Mouse (Mus musculus) limb, embryonic 14.5 days (tissue): Measurements from ENCODE around the gene Itga9. TPM values are rescaled to one million over a fixed set of nuclear protein-coding genes. Genes with fewer than 3 reads are reported as not detected.

ENCODE experiments used
- ATAC-seq: fragments of 200-750 bp; cut with Nextera tagmentation; 2 replicates; pipeline ENCODE4 v1.8.0; 2017; ENCODE audit warnings: low read depth, moderate number of reproducible peaks, moderate TSS enrichment; ENCODE audit not compliant: low FRiP score
- DNase-seq: peaks from one replicate; pipeline ENCODE4 v3.0.0-alpha.2; 2015; ENCODE audit warnings: low spot score
- H3K27ac ChIP-seq: fragments of 300-500 bp; sonication (generic); replicated peaks from 2 replicates; pipeline ENCODE4 v1.5.1; 2014; ENCODE audit warnings: low read depth, mild to moderate bottlenecking, low read length, moderate library complexity, mixed read lengths
- H3K27me3 ChIP-seq: fragments of 300-500 bp; sonication (generic); 2 replicates; pipeline ENCODE4 v1.6.1; 2014; ENCODE audit warnings: low read length, mixed read lengths; ENCODE audit not compliant: control insufficient read depth, insufficient read depth
- H3K36me3 ChIP-seq: fragments of 300-500 bp; sonication (generic); 2 replicates; pipeline ENCODE4 v1.6.1; 2014; ENCODE audit warnings: mild to moderate bottlenecking, low read length, moderate library complexity, mixed read lengths; ENCODE audit not compliant: control insufficient read depth, insufficient read depth
- H3K4me1 ChIP-seq: fragments of 300-500 bp; sonication (generic); 2 replicates; pipeline ENCODE4 v1.6.1; 2014; ENCODE audit warnings: antibody characterized with exemption, low read length, mixed read lengths; ENCODE audit not compliant: control insufficient read depth, insufficient read depth
- H3K4me2 ChIP-seq: fragments of 300-500 bp; sonication (generic); replicated peaks from 2 replicates; pipeline ENCODE4 v1.6.1; 2014; ENCODE audit warnings: low read depth, mild to moderate bottlenecking, low read length, moderate library complexity; ENCODE audit not compliant: severe bottlenecking
- H3K4me3 ChIP-seq: fragments of 300-500 bp; sonication (generic); replicated peaks from 2 replicates; pipeline ENCODE4 v1.5.1; 2014; ENCODE audit warnings: low read length
- H3K9ac ChIP-seq: fragments of 300-500 bp; sonication (generic); 2 replicates; pipeline ENCODE4 v1.6.1; 2014; ENCODE audit warnings: mild to moderate bottlenecking, low read depth, low read length, moderate library complexity; ENCODE audit not compliant: severe bottlenecking
- H3K9me3 ChIP-seq: fragments of 300-500 bp; sonication (generic); 2 replicates; pipeline ENCODE4 v1.6.1; 2016; ENCODE audit warnings: low read length; ENCODE audit not compliant: control insufficient read depth
- POLR2A ChIP-seq: fragments of 200-500 bp; IDR thresholded peaks from 2 replicates; pipeline ENCODE4 v1.8.0; 2012; ENCODE audit warnings: inconsistent platforms, mild to moderate bottlenecking, moderate library complexity, borderline replicate concordance; ENCODE audit not compliant: insufficient read depth, insufficient read length; ENCODE audit errors: extremely low read depth
- WGBS: fragments of 180-500 bp; shearing (Covaris S2); extraction: QIAGEN DNeasy Blood & Tissue Kit; methylation state at CpG from one replicate; pipeline ENCODE4 v1.1.7; 2014; 5-methylcytosine and 5-hydroxymethylcytosine counted together
- polyA plus RNA-seq, 2 experiments: library from polyadenylated mRNA; depleted of rRNA in 1 of 2; stranded (reverse) in 1 of 2; unstranded in 1 of 2; fragments of >200 nt; fragmentation: Nextera tagmentation in 1 of 2; extraction: Ambion mirVana in 1 of 2; gene quantifications; 2 replicates each; pipeline versions ENCODE4 v1.2.1 to v1.2.3; 2012 to 2014

The Itga9 gene
- polyA plus RNA-seq, 2 experiments = 10.0 to 19.7 TPM

DNA sequence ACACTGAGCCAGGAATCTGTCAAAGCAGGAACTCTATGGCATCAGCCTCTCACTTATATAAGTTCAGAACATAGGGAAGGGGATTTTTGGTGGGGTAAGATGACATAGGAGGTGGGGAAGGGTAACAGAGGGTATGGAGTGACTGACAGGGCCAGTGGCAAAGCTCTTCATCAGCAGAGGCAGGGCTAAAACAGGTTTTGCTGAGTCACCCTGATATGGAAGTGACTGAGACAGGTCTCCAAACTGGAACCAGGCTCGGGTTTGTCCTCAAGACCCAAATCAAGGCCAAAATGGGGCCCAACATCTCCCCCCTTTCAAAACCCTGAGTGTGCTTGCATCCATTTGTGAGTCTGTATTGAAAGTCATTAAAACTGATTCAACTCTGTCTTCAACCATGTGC lies 21.7 kb upstream of the Itga9 start:
- H3K27me3 ChIP-seq = no peaks in the 10 kb centered on the region
- ATAC-seq (no peak), DNase-seq (no peak)
- no peak overlapping the region for H3K4me2 ChIP-seq
- no peak overlapping the region for H3K9ac ChIP-seq
- H3K27ac ChIP-seq = no peak overlapping the region
- no peak overlapping the region for H3K4me3 ChIP-seq
- peaks cover 25% of the 10 kb centered on the region for H3K36me3 ChIP-seq
- no peaks in the 10 kb centered on the region for H3K9me3 ChIP-seq
- WGBS = 64% methylated on average over 1 of the region's 1 CpGs
- H3K4me1 ChIP-seq = peaks cover 5% of the 10 kb centered on the region; the same call in 1 of the 2 replicates
- no peak for TF ChIP-seq POLR2A

DNA sequence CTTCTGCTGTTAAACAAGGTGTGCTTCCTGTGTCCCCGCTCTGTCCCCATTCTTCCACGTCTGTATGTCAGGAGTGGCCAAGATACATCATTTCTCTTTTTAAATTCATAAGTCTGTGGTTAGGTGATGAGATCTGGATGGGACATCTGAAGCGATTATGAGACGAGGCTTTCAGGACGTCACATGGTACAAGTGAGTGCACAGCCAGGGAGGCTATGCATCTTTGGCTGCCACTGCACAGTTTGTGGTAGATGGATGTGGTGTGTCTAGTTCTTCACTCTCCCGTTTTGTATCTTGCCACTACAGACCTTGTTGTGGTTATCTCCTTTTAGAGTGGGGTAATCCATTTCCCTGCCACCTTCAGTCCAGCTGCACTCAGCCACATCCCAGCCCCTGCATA lies 20.5 kb upstream of the Itga9 start:
- Histone ChIP-seq H3K4me3 (no peak overlapping the region), H3K4me1 (peaks cover 12% of the 10 kb centered on the region), H3K9ac (no peak overlapping the region), H3K36me3 (peaks cover 23% of the 10 kb centered on the region), H3K27me3 (no peaks in the 10 kb centered on the region), H3K27ac (no peak overlapping the region), H3K4me2 (no peak overlapping the region), H3K9me3 (no peaks in the 10 kb centered on the region)
- TF ChIP-seq POLR2A = no peak
- no peak for DNase-seq
- WGBS = 77% methylated on average over 6 of the region's 6 CpGs
- ATAC-seq = no peak

DNA sequence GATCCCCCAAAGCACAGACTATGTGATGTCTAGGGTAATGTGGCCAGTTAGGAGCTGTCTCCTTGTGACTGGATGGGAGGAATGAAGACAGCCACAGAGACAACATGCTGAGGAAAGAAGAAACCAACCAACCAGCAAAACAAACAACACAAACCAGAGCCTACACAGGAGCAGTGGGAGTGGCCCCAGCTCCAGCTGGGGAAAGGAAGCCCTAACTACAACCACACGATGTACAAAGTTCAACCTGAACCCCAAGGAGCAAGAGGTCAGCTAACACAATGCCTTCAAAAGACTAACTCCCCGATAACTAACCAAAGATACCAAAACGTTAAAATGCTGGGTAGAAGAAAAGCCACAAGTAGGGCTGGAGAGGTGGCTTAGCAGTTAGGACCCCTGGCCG lies 19.4 kb upstream of the Itga9 start:
- DNase-seq (no peak), ATAC-seq (no peak)
- TF ChIP-seq POLR2A = no peak

DNA sequence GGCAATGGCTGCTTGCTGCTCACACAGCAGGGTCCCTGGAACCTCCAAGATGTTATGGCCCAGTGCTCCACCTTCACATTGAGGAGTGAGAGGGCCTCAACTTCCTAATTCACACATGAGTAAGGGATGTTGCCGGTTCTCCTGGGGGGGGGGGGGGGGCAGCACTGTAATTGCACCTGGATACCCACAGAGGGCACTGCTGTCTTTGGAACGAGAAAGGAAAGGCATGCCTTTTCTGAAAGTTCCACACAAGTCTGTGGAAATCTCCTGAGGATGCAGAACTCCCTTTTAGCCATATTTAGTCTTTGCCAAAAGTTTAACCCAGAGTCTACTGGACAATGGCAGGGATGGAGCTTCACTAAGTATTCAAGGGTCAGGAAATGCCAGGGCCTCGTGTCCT lies 17.2 kb upstream of the Itga9 start:
- peaks cover 30% of the 10 kb centered on the region for H3K4me1 ChIP-seq
- no peak for TF ChIP-seq POLR2A
- H3K36me3 ChIP-seq = no peaks in the 10 kb centered on the region; the same call in 1 of the 2 replicates
- H3K4me2 ChIP-seq = no peak overlapping the region
- H3K27me3 ChIP-seq = no peaks in the 10 kb centered on the region
- H3K4me3 ChIP-seq = no peak overlapping the region
- WGBS = 30% methylated on average over 3 of the region's 3 CpGs
- H3K9me3 ChIP-seq = no peaks in the 10 kb centered on the region
- no peak for ATAC-seq
- DNase-seq = peak; percentile 37
- no peak overlapping the region for H3K27ac ChIP-seq
- H3K9ac ChIP-seq = no peak overlapping the region

More for the DNA sequence above, 19.4 kb upstream of the Itga9 start:
- Histone ChIP-seq H3K9me3 (no peaks in the 10 kb centered on the region), H3K36me3 (peaks cover 13% of the 10 kb centered on the region), H3K27me3 (no peaks in the 10 kb centered on the region), H3K4me2 (no peak overlapping the region), H3K9ac (no peak overlapping the region), H3K27ac (no peak overlapping the region), H3K4me1 (peaks cover 13% of the 10 kb centered on the region), H3K4me3 (no peak overlapping the region)
- WGBS = 63% methylated on average over 4 of the region's 4 CpGs

DNA sequence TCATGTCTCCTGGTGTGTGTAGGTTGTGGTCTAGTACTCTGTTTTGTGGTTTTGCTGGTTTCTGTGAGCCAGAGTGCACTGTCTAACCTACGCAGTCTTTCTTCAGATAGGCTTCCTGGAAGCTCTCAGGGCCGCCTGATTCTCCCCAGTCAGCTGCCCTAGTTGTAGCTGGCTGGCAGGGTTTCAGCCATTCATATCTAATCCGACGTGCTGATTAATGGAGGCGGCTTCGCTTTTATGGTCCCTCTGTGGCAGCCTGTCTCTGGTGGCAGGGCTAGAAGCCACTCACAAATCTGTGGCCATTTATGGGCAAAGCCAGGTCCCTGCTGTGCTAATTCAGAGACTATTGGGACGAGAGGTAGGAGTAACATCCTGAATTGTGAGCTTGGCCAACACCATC lies 16.3 kb upstream of the Itga9 start:
- ATAC-seq = no peak
- Histone ChIP-seq H3K27ac (no peak overlapping the region), H3K36me3 (no peaks in the 10 kb centered on the region), H3K9ac (no peak overlapping the region), H3K4me2 (no peak overlapping the region), H3K4me1 (peaks cover 30% of the 10 kb centered on the region), H3K4me3 (no peak overlapping the region), H3K9me3 (no peaks in the 10 kb centered on the region), H3K27me3 (no peaks in the 10 kb centered on the region)
- 34% methylated on average over 7 of the region's 7 CpGs for WGBS
- DNase-seq = peak; percentile 51
- TF ChIP-seq POLR2A = no peak

DNA sequence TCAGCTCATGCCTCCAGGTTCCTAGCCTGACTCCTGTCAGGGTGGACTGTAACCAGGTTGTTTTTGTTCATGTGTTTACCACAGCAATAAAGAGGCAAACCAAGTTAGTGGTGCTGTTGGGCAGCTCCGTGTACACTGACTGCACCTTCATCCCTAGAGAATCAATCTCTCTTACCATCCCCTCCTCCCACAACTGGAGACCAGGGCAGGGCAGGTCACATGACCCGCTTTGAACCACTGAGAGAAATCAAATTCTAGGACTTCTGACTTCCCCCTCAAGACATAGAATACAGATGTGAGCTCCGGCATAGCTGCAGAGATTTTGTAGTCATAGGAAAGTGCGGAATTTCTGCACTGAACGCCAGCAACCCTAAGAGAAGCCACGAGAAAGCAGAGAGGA lies 14.9 kb upstream of the Itga9 start:
- H3K4me2 ChIP-seq = no peak overlapping the region
- 57% methylated on average over 6 of the region's 6 CpGs for WGBS
- DNase-seq (no peak), ATAC-seq (no peak)
- no peaks in the 10 kb centered on the region for H3K36me3 ChIP-seq
- H3K4me3 ChIP-seq = no peak overlapping the region
- no peak overlapping the region for H3K9ac ChIP-seq
- no peak for TF ChIP-seq POLR2A
- peaks cover 30% of the 10 kb centered on the region for H3K4me1 ChIP-seq
- no peaks in the 10 kb centered on the region for H3K27me3 ChIP-seq
- H3K27ac ChIP-seq = no peak overlapping the region
- no peaks in the 10 kb centered on the region for H3K9me3 ChIP-seq
